Mouse (Mus musculus): ENCODE measurements around the gene Gpa33. TPM values are rescaled to one million over a fixed set of nuclear protein-coding genes. Genes with fewer than 3 reads are reported as not detected.
"Not testable (repeated sequence)": the region's sequence is repeated elsewhere in the genome, so short reads cannot be mapped to it uniquely, and the experiment has no call there.

Gene Gpa33
- polyA plus RNA-seq, 1 experiment: 0.37 TPM

GRCm38 (mm10) chr1:166137244-166137938 lies 7.4 kb downstream of the Gpa33 start:
- Histone ChIP-seq H3K36me3 (ENCODE audit: control insufficient read depth, insufficient read depth) (no peaks in the 10 kb centered on the region), H3K4me3 (ENCODE audit: insufficient read depth, poor library complexity, severe bottlenecking) (peak overlapping the region; percentile 3), H3ac (ENCODE audit: control insufficient read depth, insufficient read length, low read depth) (peak overlapping the region; percentile 51), H3K79me3 (ENCODE audit: low read depth) (no peaks in the 10 kb centered on the region), H3K79me2 (ENCODE audit: control insufficient read depth, insufficient read depth) (no peaks in the 10 kb centered on the region), H3K27me3 (ENCODE audit: control insufficient read depth, insufficient read depth, insufficient read length) (no peaks in the 10 kb centered on the region)
- TF ChIP-seq CEBPB (IDR thresholded peaks at IDR 0.05; ENCODE audit: low read depth) (no peak), MYOG (IDR thresholded peaks at IDR 0.05; ENCODE audit: control insufficient read depth, extremely low read depth, insufficient read length) (no peak), MYOD1 (IDR thresholded peaks at IDR 0.05; ENCODE audit: control insufficient read depth, insufficient read length, low read depth) (peak; percentile 34), FOSL1 (IDR thresholded peaks at IDR 0.05; ENCODE audit: insufficient read depth, low read length, poor library complexity, severe bottlenecking) (peak; percentile 34), USF1 (IDR thresholded peaks at IDR 0.05; ENCODE audit: low read depth) (no peak), MAX (IDR thresholded peaks at IDR 0.05) (no peak), CTCF (IDR thresholded peaks at IDR 0.05; ENCODE audit: control insufficient read depth, insufficient read depth, insufficient read length) (no peak)

GRCm38 (mm10) chr1:166138136-166138535 lies 8.1 kb downstream of the Gpa33 start:
- Histone ChIP-seq H3K4me3 (ENCODE audit: insufficient read depth, poor library complexity, severe bottlenecking) (peak overlapping the region; percentile 3), H3K79me2 (ENCODE audit: control insufficient read depth, insufficient read depth) (no peaks in the 10 kb centered on the region), H3ac (ENCODE audit: control insufficient read depth, insufficient read length, low read depth) (peak overlapping the region; percentile 51), H3K79me3 (ENCODE audit: low read depth) (no peaks in the 10 kb centered on the region), H3K27me3 (ENCODE audit: control insufficient read depth, insufficient read depth, insufficient read length) (no peaks in the 10 kb centered on the region), H3K36me3 (ENCODE audit: control insufficient read depth, insufficient read depth) (no peaks in the 10 kb centered on the region)
- no peak for TF ChIP-seq USF1 (IDR thresholded peaks at IDR 0.05; ENCODE audit: low read depth)
- peak; percentile 28 for TF ChIP-seq FOSL1 (IDR thresholded peaks at IDR 0.05; ENCODE audit: insufficient read depth, low read length, poor library complexity, severe bottlenecking)
- no peak for TF ChIP-seq CTCF (IDR thresholded peaks at IDR 0.05; ENCODE audit: control insufficient read depth, insufficient read depth, insufficient read length)
- peak; percentile 47 for TF ChIP-seq MYOD1 (IDR thresholded peaks at IDR 0.05; ENCODE audit: control insufficient read depth, insufficient read length, low read depth)
- no peak for TF ChIP-seq MYOG (IDR thresholded peaks at IDR 0.05; ENCODE audit: control insufficient read depth, extremely low read depth, insufficient read length)

- Histone ChIP-seq H3K36me3 (ENCODE audit: control insufficient read depth, insufficient read depth) (no peaks in the 10 kb centered on the region), H3ac (ENCODE audit: control insufficient read depth, insufficient read length, low read depth) (no peak overlapping the region), H3K27me3 (ENCODE audit: control insufficient read depth, insufficient read depth, insufficient read length) (no peaks in the 10 kb centered on the region), H3K4me3 (ENCODE audit: insufficient read depth, poor library complexity, severe bottlenecking) (no peak overlapping the region), H3K79me3 (ENCODE audit: low read depth) (no peaks in the 10 kb centered on the region), H3K79me2 (ENCODE audit: control insufficient read depth, insufficient read depth) (no peaks in the 10 kb centered on the region)
- TF ChIP-seq MYOG (IDR thresholded peaks at IDR 0.05; ENCODE audit: control insufficient read depth, extremely low read depth, insufficient read length) (no peak), CEBPB (IDR thresholded peaks at IDR 0.05; ENCODE audit: low read depth) (no peak), FOSL1 (IDR thresholded peaks at IDR 0.05; ENCODE audit: insufficient read depth, low read length, poor library complexity, severe bottlenecking) (no peak), MYOD1 (IDR thresholded peaks at IDR 0.05; ENCODE audit: control insufficient read depth, insufficient read length, low read depth) (no peak), USF1 (IDR thresholded peaks at IDR 0.05; ENCODE audit: low read depth) (no peak), MAX (IDR thresholded peaks at IDR 0.05) (no peak), CTCF (IDR thresholded peaks at IDR 0.05; ENCODE audit: control insufficient read depth, insufficient read depth, insufficient read length) (no peak)
Measured at GRCm38 (mm10) chr1:166139113-166139512, 9.1 kb downstream of the Gpa33 start.

GRCm38 (mm10) chr1:166139620-166140184 lies 9.7 kb downstream of the Gpa33 start:
- no peaks in the 10 kb centered on the region for H3K79me2 ChIP-seq (ENCODE audit: control insufficient read depth, insufficient read depth)
- H3ac ChIP-seq (ENCODE audit: control insufficient read depth, insufficient read length, low read depth): no peak overlapping the region
- no peaks in the 10 kb centered on the region for H3K79me3 ChIP-seq (ENCODE audit: low read depth)
- H3K4me3 ChIP-seq (ENCODE audit: insufficient read depth, poor library complexity, severe bottlenecking): no peak overlapping the region
- no peaks in the 10 kb centered on the region for H3K27me3 ChIP-seq (ENCODE audit: control insufficient read depth, insufficient read depth, insufficient read length)
- H3K36me3 ChIP-seq (ENCODE audit: control insufficient read depth, insufficient read depth): no peaks in the 10 kb centered on the region
- no peak for TF ChIP-seq MYOD1 (IDR thresholded peaks at IDR 0.05; ENCODE audit: control insufficient read depth, insufficient read length, low read depth)
- TF ChIP-seq USF1 (IDR thresholded peaks at IDR 0.05; ENCODE audit: low read depth): no peak
- no peak for TF ChIP-seq MYOG (IDR thresholded peaks at IDR 0.05; ENCODE audit: control insufficient read depth, extremely low read depth, insufficient read length)
- TF ChIP-seq FOSL1 (IDR thresholded peaks at IDR 0.05; ENCODE audit: insufficient read depth, low read length, poor library complexity, severe bottlenecking): no peak
- no peak for TF ChIP-seq CTCF (IDR thresholded peaks at IDR 0.05; ENCODE audit: control insufficient read depth, insufficient read depth, insufficient read length)
- TF ChIP-seq MAX (IDR thresholded peaks at IDR 0.05): no peak
- no peak for TF ChIP-seq CEBPB (IDR thresholded peaks at IDR 0.05; ENCODE audit: low read depth)

GRCm38 (mm10) chr1:166141868-166142267 lies 11.8 kb downstream of the Gpa33 start:
- H3ac ChIP-seq (ENCODE audit: control insufficient read depth, insufficient read length, low read depth); H3K36me3 ChIP-seq (ENCODE audit: control insufficient read depth, insufficient read depth); H3K79me3 ChIP-seq (ENCODE audit: low read depth); H3K79me2 ChIP-seq (ENCODE audit: control insufficient read depth, insufficient read depth); H3K27me3 ChIP-seq (ENCODE audit: control insufficient read depth, insufficient read depth, insufficient read length); H3K4me3 ChIP-seq (ENCODE audit: insufficient read depth, poor library complexity, severe bottlenecking): not testable (repeated sequence)

GRCm38 (mm10) chr1:166142369-166142768 lies 12.3 kb downstream of the Gpa33 start:
- Histone ChIP-seq H3ac (ENCODE audit: control insufficient read depth, insufficient read length, low read depth) (no peak overlapping the region), H3K79me3 (ENCODE audit: low read depth) (no peaks in the 10 kb centered on the region), H3K36me3 (ENCODE audit: control insufficient read depth, insufficient read depth) (no peaks in the 10 kb centered on the region), H3K79me2 (ENCODE audit: control insufficient read depth, insufficient read depth) (no peaks in the 10 kb centered on the region), H3K27me3 (ENCODE audit: control insufficient read depth, insufficient read depth, insufficient read length) (no peaks in the 10 kb centered on the region), H3K4me3 (ENCODE audit: insufficient read depth, poor library complexity, severe bottlenecking) (no peak overlapping the region)
- TF ChIP-seq CTCF (IDR thresholded peaks at IDR 0.05; ENCODE audit: control insufficient read depth, insufficient read depth, insufficient read length) (no peak), MYOD1 (IDR thresholded peaks at IDR 0.05; ENCODE audit: control insufficient read depth, insufficient read length, low read depth) (no peak), CEBPB (IDR thresholded peaks at IDR 0.05; ENCODE audit: low read depth) (no peak), USF1 (IDR thresholded peaks at IDR 0.05; ENCODE audit: low read depth) (no peak), FOSL1 (IDR thresholded peaks at IDR 0.05; ENCODE audit: insufficient read depth, low read length, poor library complexity, severe bottlenecking) (no peak), MYOG (IDR thresholded peaks at IDR 0.05; ENCODE audit: control insufficient read depth, extremely low read depth, insufficient read length) (no peak), MAX (IDR thresholded peaks at IDR 0.05) (no peak)

All from C2C12 (cell line).